Mouse (Mus musculus) kidney, adult 2 months (tissue): ENCODE measurements around the gene Abca5. TPM values are rescaled to one million over a fixed set of nuclear protein-coding genes. Genes with fewer than 3 reads are reported as not detected.

Experiments used
- DNase-seq: peaks from one replicate; pipeline ENCODE4 v3.0.0; 2021
- H3K27ac ChIP-seq: fragments of 200-500 bp; 2 replicates; pipeline ENCODE4 v1.5.1; 2012; ENCODE audit warnings: low read depth, low read length, control low read depth, inconsistent platforms; ENCODE audit not compliant: insufficient read depth
- H3K27me3 ChIP-seq: fragments of 200-500 bp; replicated peaks from 2 replicates; pipeline ENCODE4 v1.6.1; 2012; ENCODE audit warnings: mild to moderate bottlenecking, moderate library complexity, low read length, inconsistent platforms; ENCODE audit not compliant: control insufficient read depth, insufficient read depth
- H3K36me3 ChIP-seq: fragments of 200-500 bp; 2 replicates; pipeline ENCODE4 v1.6.1; 2012; ENCODE audit warnings: mild to moderate bottlenecking, moderate library complexity, low read length, inconsistent platforms; ENCODE audit not compliant: control insufficient read depth, insufficient read depth
- H3K4me1 ChIP-seq: fragments of 200-500 bp; 2 replicates; pipeline ENCODE4 v1.6.1; 2011; ENCODE audit warnings: low read length; ENCODE audit not compliant: control insufficient read depth, insufficient read depth
- H3K4me3 ChIP-seq: fragments of 200-500 bp; 2 replicates; pipeline ENCODE4 v1.5.1; 2011; ENCODE audit warnings: mild to moderate bottlenecking, low read depth, low read length, control low read depth; ENCODE audit not compliant: insufficient read depth
- CTCF ChIP-seq: fragments of 200-500 bp; conservative IDR thresholded peaks from 2 replicates; pipeline ENCODE4 v1.5.1; 2011; ENCODE audit warnings: low read depth, mild to moderate bottlenecking, control low read depth, low read length, moderate library complexity, mixed read lengths; ENCODE audit not compliant: insufficient read depth, insufficient read length
- POLR2A ChIP-seq: fragments of 200-500 bp; IDR thresholded peaks from one replicate; pipeline ENCODE4 v1.6.1; 2011; ENCODE audit warnings: low read depth, low read length, control low read depth
- WGBS: fragments of 180-500 bp; shearing (Covaris S2); methylation state at CpG from one replicate; pipeline ENCODE4 v1.1.7; 2018; 5-methylcytosine and 5-hydroxymethylcytosine counted together
- polyA plus RNA-seq: library from polyadenylated mRNA; depleted of rRNA; stranded (reverse); fragments of >200 nt; gene quantifications from 2 replicates; pipeline ENCODE4 v1.2.3, GENCODE M21; 2012; rRNA removed

Gene Abca5
- polyA plus RNA-seq = 1.3 and 2.0 TPM in 2 replicates

DNA sequence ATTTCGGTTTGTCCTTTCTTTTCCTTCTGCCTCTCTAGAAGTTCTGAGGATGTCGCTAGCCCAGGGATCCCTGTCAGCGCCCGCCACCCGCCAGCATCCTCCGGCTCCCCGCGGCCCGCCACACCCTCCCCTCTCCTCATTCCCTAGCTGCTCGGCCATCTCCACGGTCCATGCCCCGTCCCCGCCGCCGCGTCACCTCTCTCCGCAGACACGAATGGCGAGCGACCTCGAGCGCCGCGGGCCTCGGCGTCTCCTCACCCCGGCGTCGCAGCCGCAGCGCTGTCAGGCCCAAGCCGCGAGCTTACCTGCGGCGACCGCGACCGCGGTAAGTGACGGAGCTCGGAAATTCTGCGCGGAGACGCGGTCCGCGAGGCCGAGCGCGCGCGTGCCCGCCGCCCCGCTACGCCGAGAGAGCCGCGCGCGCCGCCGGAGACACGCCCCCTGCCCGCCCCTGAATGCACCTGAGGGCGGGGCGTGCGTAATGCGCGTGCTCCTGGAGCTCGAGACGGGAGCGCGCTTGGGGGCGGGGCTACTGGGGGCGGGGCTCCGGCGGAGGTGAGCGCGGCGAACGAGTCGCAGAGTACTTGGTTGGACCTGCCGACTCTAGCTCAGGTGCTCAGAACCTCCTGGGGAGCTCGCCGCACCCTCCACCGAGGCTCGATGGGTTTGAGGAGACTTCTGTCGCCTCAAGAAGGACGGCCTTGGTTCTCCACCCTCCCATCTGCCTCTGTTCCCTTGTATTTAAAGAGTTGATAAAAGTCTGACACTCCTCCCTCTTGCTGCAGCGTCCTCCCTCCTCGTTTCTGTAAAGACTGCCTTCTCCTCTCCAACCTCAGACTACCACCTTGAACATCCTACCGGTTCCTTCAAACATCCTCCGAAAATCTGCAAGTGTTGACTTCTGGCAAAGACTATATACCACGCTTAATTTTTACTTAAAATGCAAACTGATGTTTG is at the start of gene Abca5:
Gene Abca5, minus strand, starts transcription at position 428 of the 957 bp plus-strand sequence.
- TF ChIP-seq CTCF = no peak
- TF ChIP-seq POLR2A = no peak
- no peaks in the 10 kb centered on the region for H3K27me3 ChIP-seq
- H3K4me3 ChIP-seq = peak within 1 kb of the TSS; percentile 91
- H3K36me3 ChIP-seq = no peaks in the 10 kb centered on the region
- peak; percentile 93 for DNase-seq
- no peaks in the 10 kb centered on the region for H3K4me1 ChIP-seq
- WGBS = under 1% methylated on average over 95 of the region's 95 CpGs
- H3K27ac ChIP-seq = peak within 1 kb of the TSS; percentile 36; the same call in 1 of the 2 replicates

DNA sequence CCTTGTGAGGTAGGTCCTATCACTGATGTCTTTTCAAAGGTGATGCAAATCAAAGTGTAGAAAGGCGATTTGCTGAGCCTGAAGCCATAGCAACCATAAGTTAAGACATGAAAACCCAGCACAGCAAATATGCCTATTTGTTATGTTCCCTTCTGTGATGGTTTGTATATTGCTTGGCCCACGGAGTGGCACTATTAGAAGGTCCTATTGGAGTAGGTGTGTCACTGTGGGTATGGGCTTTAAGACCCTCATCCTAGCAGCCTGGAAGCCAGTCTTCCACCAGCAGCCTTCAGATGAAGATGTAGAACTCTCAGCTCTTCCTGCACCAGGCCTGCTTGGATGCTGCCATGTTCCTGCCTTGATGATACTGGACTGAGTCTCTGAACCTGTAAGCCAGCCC is 48.0 kb upstream of the Abca5 start:
- 89% methylated on average over 2 of the region's 2 CpGs for WGBS
- Histone ChIP-seq H3K27me3 (no peaks in the 10 kb centered on the region), H3K4me3 (no peak overlapping the region), H3K36me3 (no peaks in the 10 kb centered on the region), H3K27ac (no peak overlapping the region), H3K4me1 (peaks cover 6% of the 10 kb centered on the region)
- no peak for DNase-seq
- TF ChIP-seq CTCF = no peak
- no peak for TF ChIP-seq POLR2A

- Histone ChIP-seq H3K27me3 (no peaks in the 10 kb centered on the region), H3K27ac (peak overlapping the region; percentile 99), H3K4me3 (peak overlapping the region; percentile 28; the same call in 1 of the 2 replicates), H3K36me3 (no peaks in the 10 kb centered on the region), H3K4me1 (peaks cover 15% of the 10 kb centered on the region)
- DNase-seq = no peak
- WGBS = 28% methylated on average over 15 of the region's 15 CpGs
- no peak for TF ChIP-seq POLR2A
These were observed 42.8 kb upstream of the Abca5 start for GRCm38 (mm10) chr11:110380310-110380668.

DNA sequence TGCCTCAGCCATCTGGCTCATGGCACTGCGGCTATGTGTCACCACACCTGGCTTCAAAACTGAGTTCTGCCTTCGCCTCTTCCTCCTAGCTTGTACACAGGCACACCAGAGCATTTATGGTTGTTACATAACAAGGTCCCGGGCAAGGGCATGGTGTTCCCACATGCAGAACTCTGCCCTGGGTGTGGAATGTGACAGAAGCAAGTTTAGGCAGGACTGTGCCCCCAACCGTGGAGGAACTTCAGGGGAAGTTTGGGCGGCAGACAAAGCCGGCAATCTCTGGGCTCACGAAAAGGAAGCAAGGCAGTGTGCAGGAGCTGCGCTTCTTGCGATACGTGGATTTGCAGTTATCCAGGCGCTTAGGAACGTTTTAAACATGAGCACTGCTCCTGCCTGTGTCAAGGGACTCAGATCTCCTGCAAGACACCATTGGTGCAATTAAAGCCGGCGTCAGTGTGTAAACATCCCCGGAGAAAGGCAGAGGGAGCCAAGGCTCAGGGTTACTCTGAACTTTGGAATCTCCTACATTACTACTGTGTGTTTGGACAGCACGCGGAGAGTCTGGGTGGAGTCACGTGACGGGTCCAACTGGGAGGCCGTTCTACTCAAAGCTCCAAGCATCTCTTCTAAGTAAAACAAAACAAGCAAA is 42.3 kb upstream of the Abca5 start:
- 4% methylated on average over 20 of the region's 20 CpGs for WGBS

DNA sequence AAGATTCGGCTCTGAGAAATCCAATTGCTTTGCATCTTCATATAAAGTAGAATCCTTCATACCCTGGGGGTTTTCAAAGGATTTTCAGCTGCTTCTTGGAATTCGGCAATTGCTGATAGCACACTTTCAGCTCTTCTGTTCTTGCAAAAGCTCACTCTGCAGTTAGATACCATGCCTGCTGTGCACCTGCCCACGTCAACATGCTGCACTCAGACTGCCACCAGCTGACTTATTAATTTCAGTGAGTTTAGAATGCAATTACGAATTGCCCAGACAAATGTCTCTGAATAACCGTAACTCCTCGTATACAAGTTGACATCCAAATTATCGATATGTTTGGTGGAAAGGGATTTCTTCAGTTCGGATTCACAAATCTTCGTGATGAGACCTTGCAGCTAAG is 36.5 kb upstream of the Abca5 start:
- DNase-seq = no peak
- no peaks in the 10 kb centered on the region for H3K27me3 ChIP-seq
- no peak overlapping the region for H3K27ac ChIP-seq
- H3K36me3 ChIP-seq = no peaks in the 10 kb centered on the region
- H3K4me1 ChIP-seq = peaks cover under 1% of the 10 kb centered on the region; the same call in 1 of the 2 replicates
- whole genome bisulfite sequencing = 87% methylated on average over 9 of the region's 9 CpGs
- TF ChIP-seq CTCF (no peak), POLR2A (no peak)
- H3K4me3 ChIP-seq = no peak overlapping the region

More for the DNA sequence above, 42.3 kb upstream of the Abca5 start:
- TF ChIP-seq POLR2A (peak; percentile 25), CTCF (peak; percentile 35; the same call in 1 of the 2 replicates)
- peak; percentile 96 for DNase-seq
- no peaks in the 10 kb centered on the region for H3K36me3 ChIP-seq
- no peaks in the 10 kb centered on the region for H3K27me3 ChIP-seq
- H3K4me1 ChIP-seq = peaks cover 15% of the 10 kb centered on the region
- peak overlapping the region; percentile 99 for H3K27ac ChIP-seq
- peak overlapping the region; percentile 41 for H3K4me3 ChIP-seq

DNA sequence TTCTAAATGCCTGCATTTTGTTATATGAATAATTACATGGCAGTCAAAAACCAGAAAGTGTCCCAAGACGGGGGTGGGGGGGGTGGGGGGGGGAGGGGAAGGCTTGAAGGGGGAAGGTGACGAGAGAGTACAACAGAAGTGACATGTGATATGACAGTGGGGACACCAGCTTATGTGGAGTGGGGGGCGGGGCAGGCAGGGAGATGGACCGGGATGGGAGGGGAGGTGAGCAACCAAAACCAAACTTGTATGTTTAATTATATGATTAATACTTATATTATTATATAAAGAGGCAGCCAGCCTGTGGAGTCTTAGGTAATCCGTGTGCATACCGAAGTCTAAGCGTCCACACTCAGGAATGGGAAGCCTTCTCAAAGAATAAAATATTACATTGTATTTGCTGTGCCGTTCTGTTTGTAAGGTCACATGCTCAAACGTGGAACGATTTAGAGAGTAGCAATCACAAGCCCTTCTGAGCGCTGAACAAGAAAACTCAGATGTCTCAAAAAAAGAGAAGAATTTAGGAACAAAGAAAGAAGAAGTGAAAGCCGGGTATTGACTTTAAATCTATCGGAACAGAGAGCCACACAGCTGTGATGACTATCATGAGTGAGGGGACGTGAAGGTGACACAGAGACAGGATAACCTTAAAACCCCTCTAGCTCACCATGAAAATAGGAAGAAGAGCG is 34.9 kb upstream of the Abca5 start:
- DNase-seq = no peak
- no peaks in the 10 kb centered on the region for H3K27me3 ChIP-seq
- TF ChIP-seq CTCF = no peak
- no peak for TF ChIP-seq POLR2A
- no peak overlapping the region for H3K27ac ChIP-seq
- no peak overlapping the region for H3K4me3 ChIP-seq
- no peaks in the 10 kb centered on the region for H3K36me3 ChIP-seq
- WGBS = 74% methylated on average over 15 of the region's 15 CpGs
- no peaks in the 10 kb centered on the region; the same call in 1 of the 2 replicates for H3K4me1 ChIP-seq
